In the genomic region with DNA sequence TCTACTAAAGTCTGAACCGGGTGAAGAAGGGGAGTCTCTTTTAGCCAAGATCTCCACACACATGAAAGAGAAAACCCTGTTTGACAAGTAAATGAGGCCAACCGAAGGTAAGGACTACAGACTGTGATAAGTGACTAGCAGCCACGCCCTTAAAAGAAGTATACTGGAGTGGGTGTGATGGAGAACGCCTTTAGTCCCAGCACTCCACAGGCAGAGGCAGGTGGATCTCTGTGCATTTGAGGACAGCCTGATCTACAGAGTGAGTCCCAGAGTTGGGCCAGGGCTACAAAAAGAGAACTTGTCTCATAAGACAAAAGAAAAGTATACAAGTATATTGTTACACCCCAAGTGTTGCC, we compare ENCODE assay signal across 19 mouse cellular contexts.
"Had no signal": no experiment of that assay in that cellular context is flagged by ENCODE, and none has a peak within 500 bp of the region (broad histone marks: within the 10 kb centered on the region; RNA-seq: fewer than 3 reads in every experiment).

No protein-coding gene starts in this region.

- H3K4me3 ChIP-seq: limb, embryonic 15.5 days; megakaryocyte, embryonic 14.5 days; midbrain, embryonic 12.5 days; neural tube, embryonic 13.5 days; stomach, embryonic 15.5 days had no signal

- H3K9ac ChIP-seq: limb, embryonic 15.5 days; lung, embryonic 14.5 days; midbrain, embryonic 12.5 days; neural tube, embryonic 13.5 days; stomach, embryonic 15.5 days had no signal

- H3K27me3 ChIP-seq: limb, embryonic 15.5 days; stomach, embryonic 15.5 days had no signal

- H3K9me3 ChIP-seq: limb, embryonic 15.5 days; megakaryocyte, embryonic 14.5 days; midbrain, embryonic 12.5 days; neural tube, embryonic 13.5 days; stomach, embryonic 15.5 days had no signal

- H3K4me2 ChIP-seq: limb, embryonic 15.5 days; lung, embryonic 14.5 days; midbrain, embryonic 12.5 days; neural tube, embryonic 13.5 days; stomach, embryonic 15.5 days had no signal

- DNase-seq: kidney, adult 2 months; kidney, postnatal 36 days; layer of hippocampus, adult 9-11 months; left cerebral cortex, postnatal 4 days; lung, embryonic 14.5 days; lung, postnatal 10 days; lung, postnatal 4 days; retina, postnatal 1 day; right cerebral cortex, postnatal 4 days; spleen, adult 18-20 months; thymus, adult 2 months; thymus, postnatal 25 days had no signal

- H3K36me3 ChIP-seq: limb, embryonic 15.5 days; midbrain, embryonic 12.5 days; neural tube, embryonic 13.5 days; stomach, embryonic 15.5 days had no signal

- ATAC-seq: intestine, embryonic 16.5 days; midbrain, embryonic 16.5 days had no signal

- H3K27ac ChIP-seq: midbrain, embryonic 12.5 days; neural tube, embryonic 13.5 days; stomach, embryonic 15.5 days had no signal
